Mouse (Mus musculus) embryonic facial prominence, embryonic 15.5 days (tissue): ENCODE results near the gene R3hdm1. TPM values are rescaled to one million over a fixed set of nuclear protein-coding genes. Genes with fewer than 3 reads are reported as not detected.

Experiments used
- ATAC-seq: fragments of 200-750 bp; cut with Nextera tagmentation; 2 replicates; pipeline ENCODE4 v1.8.0; 2017; ENCODE audit warnings: low read depth, moderate TSS enrichment; ENCODE audit not compliant: insufficient number of reproducible peaks, low FRiP score, low TSS enrichment
- H3K27ac ChIP-seq: fragments of 300-500 bp; sonication (generic); replicated peaks from 2 replicates; pipeline ENCODE4 v1.5.1; 2015; ENCODE audit warnings: mild to moderate bottlenecking, inconsistent platforms
- H3K27me3 ChIP-seq: fragments of 300-500 bp; sonication (generic); 2 replicates; pipeline ENCODE4 v1.6.1; 2015; ENCODE audit warnings: inconsistent platforms
- H3K36me3 ChIP-seq: fragments of 300-500 bp; sonication (generic); 2 replicates; pipeline ENCODE4 v1.6.1; 2015; ENCODE audit warnings: mild to moderate bottlenecking, inconsistent platforms
- H3K4me1 ChIP-seq: fragments of 300-500 bp; sonication (generic); 2 replicates; pipeline ENCODE4 v1.6.1; 2015; ENCODE audit warnings: inconsistent platforms
- H3K4me2 ChIP-seq: fragments of 300-500 bp; sonication (generic); replicated peaks from 2 replicates; pipeline ENCODE4 v1.6.1; 2015; ENCODE audit warnings: mild to moderate bottlenecking, inconsistent platforms
- H3K4me3 ChIP-seq: fragments of 300-500 bp; sonication (generic); replicated peaks from 2 replicates; pipeline ENCODE4 v1.5.1; 2015; ENCODE audit warnings: mild to moderate bottlenecking, inconsistent platforms
- H3K9ac ChIP-seq: fragments of 300-500 bp; sonication (generic); 2 replicates; pipeline ENCODE4 v1.6.1; 2015; ENCODE audit warnings: inconsistent platforms
- H3K9me3 ChIP-seq: fragments of 300-500 bp; sonication (generic); replicated peaks from 2 replicates; pipeline ENCODE4 v1.6.1; 2016; ENCODE audit warnings: inconsistent platforms
- WGBS: fragments of 180-500 bp; shearing (Covaris S2); methylation state at CpG from one replicate; pipeline ENCODE4 v1.1.7; 2015; 5-methylcytosine and 5-hydroxymethylcytosine counted together
- polyA plus RNA-seq: library from polyadenylated mRNA; unstranded; fragments of >200 nt; fragmentation: Nextera tagmentation; extraction: Ambion mirVana; gene quantifications from 2 replicates; pipeline ENCODE4 v1.2.1, GENCODE M21; 2015

R3hdm1 gene
- 60.4 and 63.7 TPM in 2 replicates for polyA plus RNA-seq

- no peaks in the 10 kb centered on the region for H3K9me3 ChIP-seq
- ATAC-seq, result peak; percentile 99
- no peaks in the 10 kb centered on the region for H3K27me3 ChIP-seq
- H3K4me3 ChIP-seq, result peak within 1 kb of the TSS; percentile 96
- no peaks in the 10 kb centered on the region for H3K36me3 ChIP-seq
- WGBS, result under 1% methylated on average over 43 of the region's 43 CpGs
- H3K4me2 ChIP-seq, result peak within 1 kb of the TSS; percentile 72
- peak within 1 kb of the TSS; percentile 86 for H3K9ac ChIP-seq
- peaks cover 5% of the 10 kb centered on the region for H3K4me1 ChIP-seq
- H3K27ac ChIP-seq, result peak within 1 kb of the TSS; percentile 91
Measured at GRCm38 (mm10) chr1:128102641-128103461, at the start of gene R3hdm1, which contains the start of gene Zranb3. R3hdm1 (plus strand) TSS chr1:128103301. Zranb3 (minus strand) TSS chr1:128103047.

DNA sequence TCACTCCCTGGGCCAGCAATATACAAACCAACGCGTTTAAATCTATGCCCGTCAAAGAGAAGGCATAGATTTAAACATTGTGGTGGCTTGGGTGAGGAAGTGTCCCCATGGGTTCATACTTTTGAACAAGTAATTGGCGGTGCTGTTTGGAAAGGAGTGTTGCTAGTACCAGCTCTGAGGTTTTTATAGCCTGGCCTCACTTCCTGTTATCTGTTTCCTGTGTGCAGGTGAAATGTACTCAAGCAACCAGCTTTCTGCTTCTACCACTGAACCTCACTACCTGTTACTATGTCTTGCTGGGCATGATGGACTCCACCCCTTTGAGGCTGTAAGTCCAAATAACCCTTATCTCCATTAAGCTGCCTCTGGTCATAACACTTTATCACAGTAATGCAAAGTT lies 45.8 kb upstream of the R3hdm1 start:
- WGBS, result 98% methylated on average over 4 of the region's 4 CpGs
- H3K36me3 ChIP-seq, result no peaks in the 10 kb centered on the region
- H3K27ac ChIP-seq, result no peak overlapping the region
- H3K27me3 ChIP-seq, result no peaks in the 10 kb centered on the region
- H3K9ac ChIP-seq, result no peak overlapping the region
- H3K4me2 ChIP-seq, result no peak overlapping the region
- no peaks in the 10 kb centered on the region for H3K9me3 ChIP-seq
- H3K4me1 ChIP-seq, result no peaks in the 10 kb centered on the region
- H3K4me3 ChIP-seq, result no peak overlapping the region
- no peak for ATAC-seq

GRCm38 (mm10) chr1:128058625-128059024 lies 44.5 kb upstream of the R3hdm1 start:
- no peak for ATAC-seq
- Histone ChIP-seq H3K9ac (no peak overlapping the region), H3K4me1 (no peaks in the 10 kb centered on the region), H3K9me3 (no peaks in the 10 kb centered on the region), H3K36me3 (no peaks in the 10 kb centered on the region), H3K27me3 (no peaks in the 10 kb centered on the region), H3K27ac (no peak overlapping the region), H3K4me3 (no peak overlapping the region), H3K4me2 (no peak overlapping the region)
- whole genome bisulfite sequencing, result 89% methylated on average over 5 of the region's 5 CpGs

GRCm38 (mm10) chr1:128060655-128061344 lies 42.3 kb upstream of the R3hdm1 start:
- WGBS, result 53% methylated on average over 8 of the region's 8 CpGs
- ATAC-seq, result no peak
- Histone ChIP-seq H3K27me3 (no peaks in the 10 kb centered on the region), H3K9ac (no peak overlapping the region), H3K4me1 (no peaks in the 10 kb centered on the region), H3K9me3 (no peaks in the 10 kb centered on the region), H3K4me3 (no peak overlapping the region), H3K27ac (no peak overlapping the region), H3K36me3 (no peaks in the 10 kb centered on the region), H3K4me2 (no peak overlapping the region)

DNA sequence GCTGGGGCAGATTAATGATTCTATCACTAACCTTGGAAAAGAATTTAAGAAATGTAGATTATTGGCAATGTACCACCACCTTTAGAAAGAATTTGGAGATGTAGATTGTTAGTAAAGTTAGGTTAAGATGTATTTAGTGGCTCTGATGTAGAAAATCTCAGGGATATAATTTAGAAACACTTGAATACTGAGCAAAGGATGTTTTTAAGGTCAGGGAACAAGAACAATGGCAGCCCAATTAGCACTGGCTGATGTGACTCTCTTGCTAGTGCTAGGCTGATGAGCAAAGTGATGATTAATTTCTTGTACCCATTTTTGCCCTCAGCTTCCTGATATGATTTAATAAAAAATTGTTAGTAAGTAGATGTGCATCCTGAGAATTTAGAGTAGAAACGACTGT lies 41.7 kb upstream of the R3hdm1 start:
- 80% methylated on average over 1 of the region's 1 CpGs for WGBS
- no peak overlapping the region for H3K4me3 ChIP-seq

GRCm38 (mm10) chr1:128062167-128062566 lies 40.9 kb upstream of the R3hdm1 start:
- WGBS, result 80% methylated on average over 1 of the region's 1 CpGs

More for the DNA sequence above, 41.7 kb upstream of the R3hdm1 start:
- H3K36me3 ChIP-seq, result no peaks in the 10 kb centered on the region
- no peaks in the 10 kb centered on the region for H3K27me3 ChIP-seq
- H3K9me3 ChIP-seq, result no peaks in the 10 kb centered on the region
- H3K4me2 ChIP-seq, result no peak overlapping the region
- H3K4me1 ChIP-seq, result no peaks in the 10 kb centered on the region
- no peak overlapping the region for H3K9ac ChIP-seq
- no peak for ATAC-seq
- no peak overlapping the region for H3K27ac ChIP-seq

GRCm38 (mm10) chr1:128064716-128065115 lies 38.4 kb upstream of the R3hdm1 start:
- no peak for ATAC-seq

More at GRCm38 (mm10) chr1:128062167-128062566, 40.9 kb upstream of the R3hdm1 start:
- Histone ChIP-seq H3K27me3 (no peaks in the 10 kb centered on the region), H3K4me2 (no peak overlapping the region), H3K27ac (no peak overlapping the region), H3K36me3 (no peaks in the 10 kb centered on the region), H3K9me3 (no peaks in the 10 kb centered on the region), H3K4me3 (no peak overlapping the region), H3K9ac (no peak overlapping the region), H3K4me1 (no peaks in the 10 kb centered on the region)
- ATAC-seq, result no peak

DNA sequence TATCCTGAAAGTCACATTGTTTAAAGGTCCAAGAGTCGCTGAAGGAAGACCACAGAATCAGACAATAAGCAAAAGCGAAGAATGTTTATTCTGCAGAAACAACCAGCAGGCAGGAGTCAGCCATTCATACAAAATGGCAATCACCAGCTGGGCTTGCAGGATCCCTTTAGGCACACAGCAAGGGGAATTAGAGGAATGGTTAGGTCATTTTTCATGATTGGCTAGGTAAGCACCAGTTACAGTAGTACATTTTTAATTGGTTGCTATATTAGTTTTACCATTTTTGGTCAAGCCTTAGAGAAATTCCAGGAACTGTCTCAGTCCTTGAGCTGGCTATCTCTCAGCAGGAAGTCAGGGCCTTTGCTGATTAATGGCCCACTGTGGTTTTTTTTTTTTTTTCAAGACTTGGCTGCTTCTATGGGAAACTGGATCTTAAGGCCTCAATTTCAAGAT lies 34.1 kb upstream of the R3hdm1 start:
- Histone ChIP-seq H3K27me3 (no peaks in the 10 kb centered on the region), H3K9ac (no peak overlapping the region), H3K36me3 (no peaks in the 10 kb centered on the region), H3K4me2 (no peak overlapping the region), H3K4me1 (no peaks in the 10 kb centered on the region), H3K4me3 (no peak overlapping the region), H3K27ac (no peak overlapping the region), H3K9me3 (no peaks in the 10 kb centered on the region)
- ATAC-seq, result no peak
- 79% methylated on average over 2 of the region's 2 CpGs for WGBS

More at GRCm38 (mm10) chr1:128064716-128065115, 38.4 kb upstream of the R3hdm1 start:
- Histone ChIP-seq H3K27ac (no peak overlapping the region), H3K4me3 (no peak overlapping the region), H3K9ac (no peak overlapping the region), H3K36me3 (no peaks in the 10 kb centered on the region), H3K27me3 (no peaks in the 10 kb centered on the region), H3K9me3 (no peaks in the 10 kb centered on the region), H3K4me1 (no peaks in the 10 kb centered on the region), H3K4me2 (no peak overlapping the region)
- WGBS, result 70% methylated on average over 6 of the region's 6 CpGs

DNA sequence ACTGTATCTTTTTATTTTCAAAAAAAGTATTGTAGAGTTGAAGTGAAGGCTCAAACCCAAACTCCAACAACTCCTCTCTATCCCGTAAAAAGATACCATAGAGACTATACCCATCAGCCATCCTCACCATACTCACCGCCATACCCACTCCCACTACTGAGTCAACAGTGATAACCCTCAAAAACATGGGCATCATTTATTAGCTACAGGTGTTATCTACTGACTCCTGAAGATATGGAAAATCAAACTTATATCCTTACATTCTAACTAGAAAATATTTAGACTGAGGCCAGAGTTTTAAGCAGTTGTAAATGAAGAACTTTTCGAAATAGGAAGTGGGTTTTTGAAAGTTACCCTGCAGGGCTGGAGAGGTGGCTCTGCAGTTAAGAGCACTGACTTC lies 33.1 kb upstream of the R3hdm1 start:
- H3K9ac ChIP-seq, result no peak overlapping the region
- no peak overlapping the region for H3K4me2 ChIP-seq
- no peaks in the 10 kb centered on the region for H3K27me3 ChIP-seq
- H3K4me1 ChIP-seq, result no peaks in the 10 kb centered on the region
- H3K27ac ChIP-seq, result no peak overlapping the region
- 92% methylated on average over 3 of the region's 3 CpGs for WGBS
- ATAC-seq, result no peak
- H3K9me3 ChIP-seq, result no peaks in the 10 kb centered on the region
- no peaks in the 10 kb centered on the region for H3K36me3 ChIP-seq
- H3K4me3 ChIP-seq, result no peak overlapping the region

DNA sequence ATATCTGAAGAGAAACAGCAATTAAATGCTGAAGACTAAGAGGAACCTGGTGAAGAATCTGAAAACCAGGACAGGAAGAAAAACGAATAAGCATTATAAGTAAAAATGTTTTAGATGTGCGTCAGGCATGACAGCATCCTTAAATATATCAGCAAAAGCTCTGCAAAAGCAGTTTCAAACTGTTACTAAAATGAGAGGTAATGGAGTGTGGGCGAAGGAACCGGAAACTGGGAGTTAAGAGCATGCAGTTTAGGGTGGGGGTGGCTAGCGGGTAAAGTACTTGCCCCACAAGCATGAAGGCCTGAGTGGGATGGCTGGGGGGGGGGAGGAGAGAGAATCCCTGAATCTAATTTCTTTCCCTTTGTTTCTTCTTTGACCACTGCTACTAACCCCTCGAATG lies 30.1 kb upstream of the R3hdm1 start:
- H3K4me1 ChIP-seq, result no peaks in the 10 kb centered on the region
- WGBS, result 94% methylated on average over 6 of the region's 6 CpGs
- no peak overlapping the region for H3K9ac ChIP-seq
- no peak for ATAC-seq
- H3K4me2 ChIP-seq, result no peak overlapping the region
- no peaks in the 10 kb centered on the region for H3K9me3 ChIP-seq
- H3K4me3 ChIP-seq, result no peak overlapping the region
- no peaks in the 10 kb centered on the region for H3K36me3 ChIP-seq
- no peak overlapping the region for H3K27ac ChIP-seq
- no peaks in the 10 kb centered on the region for H3K27me3 ChIP-seq

GRCm38 (mm10) chr1:128076791-128077479 lies 26.2 kb upstream of the R3hdm1 start:
- Histone ChIP-seq H3K4me3 (no peak overlapping the region), H3K9me3 (no peaks in the 10 kb centered on the region), H3K9ac (no peak overlapping the region), H3K4me1 (no peaks in the 10 kb centered on the region), H3K27me3 (no peaks in the 10 kb centered on the region), H3K4me2 (no peak overlapping the region), H3K36me3 (no peaks in the 10 kb centered on the region), H3K27ac (no peak overlapping the region)
- WGBS, result 85% methylated on average over 8 of the region's 8 CpGs
- no peak for ATAC-seq
